Mouse (Mus musculus) bone marrow, adult 2 months (tissue): ENCODE data around the gene Zfp422.

Source experiments
- CTCF ChIP-seq: fragments of 200-500 bp; IDR thresholded peaks from 2 replicates; pipeline ENCODE4 v1.5.1; 2011; ENCODE audit warnings: low read length, control low read depth; ENCODE audit not compliant: control insufficient read depth, insufficient read depth
- POLR2A ChIP-seq: fragments of 200-500 bp; IDR thresholded peaks from 2 replicates; pipeline ENCODE4 v1.6.1; 2011; ENCODE audit warnings: low read depth, mild to moderate bottlenecking, control low read depth, low read length, borderline replicate concordance; ENCODE audit not compliant: control insufficient read depth

- TF ChIP-seq CTCF = no peak
- TF ChIP-seq POLR2A = no peak
Measured at GRCm38 (mm10) chr6:116653684-116654454, 25.1 kb upstream of the Zfp422 start.
